Mouse (Mus musculus) heart, embryonic 12.5 days (tissue): ENCODE results near the gene Lamtor1. TPM values are rescaled to one million over a fixed set of nuclear protein-coding genes. Genes with fewer than 3 reads are reported as not detected.
"Not testable (repeated sequence)": the region's sequence is repeated elsewhere in the genome, so short reads cannot be mapped to it uniquely, and the experiment has no call there.

ENCODE experiments used
- ATAC-seq: fragments of 200-750 bp; cut with Nextera tagmentation; 2 replicates; pipeline ENCODE4 v1.8.0; 2017; ENCODE audit warnings: moderate TSS enrichment, moderate library complexity; ENCODE audit not compliant: insufficient number of reproducible peaks, low FRiP score
- H3K27ac ChIP-seq: fragments of 300-500 bp; sonication (generic); 2 replicates; pipeline ENCODE4 v1.5.1; 2016; ENCODE audit warnings: mild to moderate bottlenecking, moderate library complexity; ENCODE audit not compliant: poor library complexity, severe bottlenecking
- H3K27me3 ChIP-seq: fragments of 300-500 bp; sonication (generic); replicated peaks from 2 replicates; pipeline ENCODE4 v1.6.1; 2016; ENCODE audit warnings: mild to moderate bottlenecking, moderate library complexity
- H3K36me3 ChIP-seq: fragments of 300-500 bp; sonication (generic); 2 replicates; pipeline ENCODE4 v1.6.1; 2016; ENCODE audit warnings: mild to moderate bottlenecking, moderate library complexity
- H3K4me1 ChIP-seq: fragments of 300-500 bp; sonication (generic); replicated peaks from 2 replicates; pipeline ENCODE4 v1.6.1; 2016; ENCODE audit warnings: mild to moderate bottlenecking
- H3K4me2 ChIP-seq: fragments of 300-500 bp; sonication (generic); 2 replicates; pipeline ENCODE4 v1.6.1; 2016; ENCODE audit warnings: mild to moderate bottlenecking, moderate library complexity
- H3K4me3 ChIP-seq: fragments of 300-500 bp; sonication (generic); 2 replicates; pipeline ENCODE4 v1.5.1; 2016; ENCODE audit warnings: mild to moderate bottlenecking
- H3K9ac ChIP-seq: fragments of 300-500 bp; sonication (generic); 2 replicates; pipeline ENCODE4 v1.6.1; 2016; ENCODE audit warnings: mild to moderate bottlenecking, moderate library complexity
- H3K9me3 ChIP-seq: fragments of 300-500 bp; sonication (generic); replicated peaks from 2 replicates; pipeline ENCODE4 v1.6.1; 2016; ENCODE audit warnings: mild to moderate bottlenecking, moderate library complexity
- WGBS: fragments of 180-500 bp; shearing (Covaris S2); methylation state at CpG from one replicate; pipeline ENCODE4 v1.1.7; 2016; 5-methylcytosine and 5-hydroxymethylcytosine counted together
- polyA plus RNA-seq: library from polyadenylated mRNA; unstranded; fragments of >200 nt; fragmentation: Nextera tagmentation; extraction: Ambion mirVana; gene quantifications from 2 replicates; pipeline ENCODE4 v1.2.1, GENCODE M21; 2016

Lamtor1 gene
- polyA plus RNA-seq, 1 experiment from 2014 or later = 128 TPM

DNA sequence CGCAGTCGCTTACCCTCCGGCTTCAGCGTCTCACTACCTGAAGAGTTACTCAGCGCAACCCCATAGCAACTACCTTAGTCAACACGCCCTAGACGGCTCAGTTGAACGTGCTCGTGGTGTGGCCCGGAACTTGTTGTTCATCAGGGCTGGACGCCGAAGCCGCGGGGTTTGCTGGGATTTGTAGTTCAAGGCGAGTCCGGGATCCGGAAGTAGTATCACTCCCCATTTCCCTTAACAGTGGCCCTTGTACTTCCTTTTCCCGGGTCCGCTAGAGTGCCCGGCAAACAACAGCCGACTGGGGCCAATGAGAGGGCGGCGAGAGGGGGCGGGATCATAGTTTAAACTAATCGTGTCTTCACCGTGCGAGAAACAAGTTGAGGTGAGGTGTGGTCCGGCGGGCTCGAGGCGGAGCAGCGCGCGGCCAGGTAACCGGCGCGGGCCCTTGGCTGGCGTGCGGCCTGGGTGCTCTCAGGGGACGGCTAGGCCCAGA, 28.1 kb downstream of the Lamtor1 start, which contains the start of the genes Lrrc51 and Numa1:
Lrrc51 (minus strand) TSS at position 145 of the 490 bp plus-strand sequence.
Numa1 (plus strand) TSS at position 361 of the 490 bp plus-strand sequence.
- Histone ChIP-seq H3K36me3 (0 out of 2 replicates have a peak, but pooled peaks cover 2% of the 10 kb centered on the region), H3K9me3 (no peaks in the 10 kb centered on the region), H3K4me1 (peaks cover 20% of the 10 kb centered on the region), H3K4me3 (peak within 1 kb of the TSS; percentile 87), H3K27ac (peak within 1 kb of the TSS; percentile 73), H3K4me2 (peak within 1 kb of the TSS; percentile 80), H3K9ac (peak within 1 kb of the TSS; percentile 91), H3K27me3 (no peaks in the 10 kb centered on the region)
- ATAC-seq = peak; percentile 98
- under 1% methylated on average over 40 of the region's 40 CpGs for WGBS

DNA sequence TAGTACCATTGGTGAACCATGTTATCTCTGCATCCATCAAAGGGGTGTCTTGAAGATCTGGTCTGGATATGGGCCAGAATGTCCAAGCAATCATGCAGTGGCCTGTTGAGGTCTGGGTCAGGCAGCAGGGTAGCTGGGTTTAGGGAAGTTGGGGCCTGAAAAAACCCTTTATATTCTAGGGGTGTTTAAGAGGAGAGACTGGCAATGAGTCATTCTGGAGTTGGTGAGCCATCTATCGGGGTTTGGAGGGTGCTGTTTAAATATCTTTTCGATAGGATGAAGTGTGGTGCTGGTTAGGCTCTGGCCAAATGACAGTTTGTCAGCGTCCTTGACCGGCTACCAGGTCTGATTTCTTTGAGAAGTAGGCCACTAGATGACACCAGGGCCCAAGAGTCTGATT, 30.3 kb downstream of the Lamtor1 start:
- no peaks in the 10 kb centered on the region for H3K9me3 ChIP-seq
- peaks cover 20% of the 10 kb centered on the region for H3K4me1 ChIP-seq
- 0 out of 2 replicates have a peak, but pooled peaks cover 3% of the 10 kb centered on the region for H3K36me3 ChIP-seq
- H3K4me3 ChIP-seq = no peak overlapping the region
- WGBS = 87% methylated on average over 4 of the region's 4 CpGs
- H3K9ac ChIP-seq = no peak overlapping the region
- H3K27ac ChIP-seq = no peak overlapping the region
- no peaks in the 10 kb centered on the region for H3K27me3 ChIP-seq
- H3K4me2 ChIP-seq = no peak overlapping the region
- no peak for ATAC-seq

GRCm38 (mm10) chr7:101936996-101937395, 31.3 kb downstream of the Lamtor1 start:
- no peak overlapping the region for H3K9ac ChIP-seq
- no peaks in the 10 kb centered on the region for H3K27me3 ChIP-seq
- H3K27ac ChIP-seq = no peak overlapping the region
- H3K4me3 ChIP-seq = no peak overlapping the region
- 0 out of 2 replicates have a peak, but pooled peaks cover 3% of the 10 kb centered on the region for H3K36me3 ChIP-seq
- H3K4me2 ChIP-seq = no peak overlapping the region
- H3K9me3 ChIP-seq = no peaks in the 10 kb centered on the region
- no peak for ATAC-seq
- 88% methylated on average over 4 of the region's 4 CpGs for WGBS
- peaks cover 20% of the 10 kb centered on the region for H3K4me1 ChIP-seq

DNA sequence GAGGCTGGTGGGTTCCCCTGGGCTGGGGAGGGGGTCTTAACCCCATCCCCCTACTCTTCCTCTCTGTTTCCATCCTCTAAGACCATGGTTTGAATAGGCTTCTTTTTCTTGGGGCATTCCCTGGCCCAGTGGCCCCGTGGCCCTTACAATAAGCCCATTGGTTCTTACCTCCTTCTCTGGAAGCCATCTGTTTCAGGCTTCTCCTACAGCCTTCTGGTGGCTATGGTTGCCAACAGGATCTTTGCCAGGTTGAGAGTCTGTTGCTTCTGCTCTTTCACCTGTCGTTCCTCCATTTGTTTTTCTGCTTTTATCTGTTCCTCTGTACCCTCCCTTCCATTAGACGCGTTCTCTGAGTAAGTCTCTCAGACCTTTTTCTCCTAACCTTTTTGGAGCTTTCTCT, 31.9 kb downstream of the Lamtor1 start:
- WGBS = 95% methylated on average over 4 of the region's 4 CpGs
- H3K4me1 ChIP-seq = peaks cover 18% of the 10 kb centered on the region
- H3K4me2 ChIP-seq = no peak overlapping the region
- no peak for ATAC-seq
- H3K9me3 ChIP-seq = no peaks in the 10 kb centered on the region
- 0 out of 2 replicates have a peak, but pooled peaks cover 3% of the 10 kb centered on the region for H3K36me3 ChIP-seq
- no peak overlapping the region for H3K4me3 ChIP-seq
- no peak overlapping the region for H3K27ac ChIP-seq
- no peak overlapping the region for H3K9ac ChIP-seq
- H3K27me3 ChIP-seq = no peaks in the 10 kb centered on the region

DNA sequence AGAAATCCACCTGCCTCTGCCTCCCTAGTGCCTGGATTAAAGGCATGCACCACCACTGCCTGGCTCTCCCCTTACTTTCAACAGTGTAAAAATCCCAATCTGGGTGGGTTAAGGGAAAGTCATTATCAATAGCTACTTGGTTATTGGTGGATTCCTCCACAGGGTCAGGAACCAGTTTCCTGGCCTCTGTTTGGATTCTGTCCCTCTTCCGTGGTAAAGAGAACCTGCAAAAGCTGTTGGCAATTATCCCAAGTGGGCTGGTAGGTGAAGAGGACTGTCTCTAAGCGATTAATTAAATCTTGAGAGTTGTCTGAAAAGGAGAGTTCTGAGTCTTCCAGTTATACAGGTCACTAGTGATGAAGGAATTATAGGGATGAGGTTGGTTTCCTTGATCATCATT, 32.6 kb downstream of the Lamtor1 start:
- Histone ChIP-seq H3K9ac (no peak overlapping the region), H3K4me3 (no peak overlapping the region), H3K4me1 (peaks cover 15% of the 10 kb centered on the region), H3K27ac (no peak overlapping the region), H3K36me3 (0 out of 2 replicates have a peak, but pooled peaks cover 3% of the 10 kb centered on the region), H3K4me2 (no peak overlapping the region), H3K27me3 (no peaks in the 10 kb centered on the region), H3K9me3 (no peaks in the 10 kb centered on the region)
- ATAC-seq = no peak
- WGBS = 89% methylated on average over 2 of the region's 2 CpGs

GRCm38 (mm10) chr7:101939758-101940157, 34.1 kb downstream of the Lamtor1 start:
- WGBS = 92% methylated on average over 4 of the region's 4 CpGs
- peaks cover 11% of the 10 kb centered on the region for H3K4me1 ChIP-seq

DNA sequence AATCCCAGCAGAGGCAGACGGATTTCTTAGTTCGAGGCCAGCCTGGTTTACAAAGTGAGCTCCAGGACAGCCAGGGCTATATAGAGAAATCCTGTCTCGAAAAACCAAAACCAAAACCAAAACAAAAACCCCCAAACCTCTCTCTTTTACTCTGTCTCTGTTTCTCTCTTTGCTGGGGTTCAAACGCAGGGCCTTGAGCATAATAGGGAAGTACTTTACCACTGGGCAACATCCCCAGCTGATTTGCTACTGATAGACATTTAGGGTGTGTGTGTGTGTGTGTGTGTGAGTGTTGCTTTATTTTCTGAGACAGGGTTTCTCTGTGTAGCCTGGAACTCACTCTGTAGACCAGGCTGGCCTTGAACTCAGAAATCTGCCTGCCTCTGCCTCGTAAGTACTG, 43.3 kb downstream of the Lamtor1 start:
- not testable (repeated sequence) for H3K27me3 ChIP-seq, H3K27ac ChIP-seq, H3K36me3 ChIP-seq, H3K4me3 ChIP-seq, H3K9ac ChIP-seq, ATAC-seq, H3K9me3 ChIP-seq, H3K4me2 ChIP-seq, H3K4me1 ChIP-seq
- WGBS = 91% methylated on average over 5 of the region's 5 CpGs

More at GRCm38 (mm10) chr7:101939758-101940157, 34.1 kb downstream of the Lamtor1 start:
- H3K9me3 ChIP-seq = no peaks in the 10 kb centered on the region
- H3K27ac ChIP-seq = no peak overlapping the region
- 0 out of 2 replicates have a peak, but pooled peaks cover 3% of the 10 kb centered on the region for H3K36me3 ChIP-seq
- H3K4me2 ChIP-seq = no peak overlapping the region
- no peak overlapping the region for H3K4me3 ChIP-seq
- no peak for ATAC-seq
- H3K27me3 ChIP-seq = no peaks in the 10 kb centered on the region
- H3K9ac ChIP-seq = no peak overlapping the region

DNA sequence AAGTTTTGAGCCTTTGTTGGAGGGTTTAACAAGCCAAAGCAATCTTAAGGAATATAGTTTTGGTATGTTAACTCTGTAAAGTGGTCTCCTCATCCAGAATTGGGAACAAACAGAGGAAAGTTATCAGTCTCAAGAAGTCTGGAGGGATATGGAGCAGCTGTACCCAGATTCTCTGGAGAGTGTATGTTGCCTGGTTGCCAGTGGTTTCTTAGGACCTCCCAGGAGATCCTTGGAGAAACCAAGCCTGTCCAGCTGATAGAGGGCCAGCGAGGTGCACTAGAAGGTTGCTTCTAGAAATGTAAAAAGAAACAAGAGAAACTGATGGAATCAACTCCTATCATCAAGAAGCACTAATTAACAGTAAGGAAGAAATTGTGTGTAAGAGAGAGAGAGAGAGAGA, 45.9 kb downstream of the Lamtor1 start:
- Histone ChIP-seq H3K4me1 (peaks cover 4% of the 10 kb centered on the region; the same call in 1 of the 2 replicates), H3K4me3 (no peak overlapping the region), H3K9me3 (no peaks in the 10 kb centered on the region), H3K9ac (no peak overlapping the region), H3K27me3 (no peaks in the 10 kb centered on the region), H3K27ac (no peak overlapping the region), H3K4me2 (no peak overlapping the region), H3K36me3 (no peaks in the 10 kb centered on the region)
- whole genome bisulfite sequencing = 77% methylated on average over 1 of the region's 1 CpGs
- no peak for ATAC-seq

- Histone ChIP-seq H3K9ac (no peak overlapping the region), H3K4me1 (peaks cover 4% of the 10 kb centered on the region; the same call in 1 of the 2 replicates), H3K4me3 (no peak overlapping the region), H3K4me2 (no peak overlapping the region), H3K36me3 (no peaks in the 10 kb centered on the region), H3K27me3 (no peaks in the 10 kb centered on the region), H3K9me3 (no peaks in the 10 kb centered on the region), H3K27ac (no peak overlapping the region)
- no peak for ATAC-seq
- 45% methylated on average over 2 of the region's 2 CpGs for WGBS
Measured at GRCm38 (mm10) chr7:101952098-101952497, 46.4 kb downstream of the Lamtor1 start.

DNA sequence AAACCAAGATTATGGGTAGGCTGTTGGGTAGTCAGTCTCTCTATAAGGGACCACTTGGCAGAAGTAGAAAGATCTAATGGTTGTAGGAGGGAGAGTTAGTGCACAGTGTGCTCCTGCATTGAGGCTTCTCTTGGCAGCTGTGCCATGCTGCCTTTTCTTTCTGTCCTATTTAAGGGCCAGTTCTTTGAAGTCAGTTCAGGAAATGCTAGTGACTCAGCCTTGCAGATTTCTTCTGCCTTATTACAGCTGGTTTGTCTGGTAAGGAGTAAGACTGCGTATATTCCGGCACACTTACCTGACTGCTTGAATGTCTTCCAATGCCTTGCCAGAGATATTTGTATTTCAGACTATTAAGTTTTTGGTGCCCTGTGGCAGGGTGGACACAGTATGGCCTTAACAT, 48.5 kb downstream of the Lamtor1 start:
- Histone ChIP-seq H3K4me3 (no peak overlapping the region), H3K36me3 (no peaks in the 10 kb centered on the region), H3K27me3 (no peaks in the 10 kb centered on the region), H3K4me1 (peaks cover 4% of the 10 kb centered on the region; the same call in 1 of the 2 replicates), H3K9ac (no peak overlapping the region), H3K27ac (no peak overlapping the region), H3K4me2 (no peak overlapping the region), H3K9me3 (no peaks in the 10 kb centered on the region)
- ATAC-seq = no peak
- WGBS = 91% methylated on average over 2 of the region's 2 CpGs

GRCm38 (mm10) chr7:101955276-101955675, 49.6 kb downstream of the Lamtor1 start:
- no peaks in the 10 kb centered on the region for H3K9me3 ChIP-seq
- H3K27me3 ChIP-seq = no peaks in the 10 kb centered on the region
- no peak overlapping the region for H3K27ac ChIP-seq
- no peak for ATAC-seq
- peaks cover 12% of the 10 kb centered on the region; the same call in 1 of the 2 replicates for H3K4me1 ChIP-seq
- 88% methylated on average over 2 of the region's 2 CpGs for whole genome bisulfite sequencing
- no peak overlapping the region for H3K9ac ChIP-seq
- H3K36me3 ChIP-seq = no peaks in the 10 kb centered on the region
- H3K4me2 ChIP-seq = no peak overlapping the region
- no peak overlapping the region for H3K4me3 ChIP-seq

- ATAC-seq = no peak
Measured at GRCm38 (mm10) chr7:101955862-101956261, 50.2 kb downstream of the Lamtor1 start.

More at GRCm38 (mm10) chr7:101955862-101956261, 50.2 kb downstream of the Lamtor1 start:
- Histone ChIP-seq H3K9me3 (no peaks in the 10 kb centered on the region), H3K27ac (no peak overlapping the region), H3K4me2 (no peak overlapping the region), H3K4me3 (no peak overlapping the region), H3K4me1 (peaks cover 12% of the 10 kb centered on the region; the same call in 1 of the 2 replicates), H3K9ac (no peak overlapping the region), H3K27me3 (no peaks in the 10 kb centered on the region), H3K36me3 (no peaks in the 10 kb centered on the region)
- 55% methylated on average over 4 of the region's 4 CpGs for WGBS
